Comparison of ENCODE assay signal across 8 mouse cellular contexts in the genomic region with DNA sequence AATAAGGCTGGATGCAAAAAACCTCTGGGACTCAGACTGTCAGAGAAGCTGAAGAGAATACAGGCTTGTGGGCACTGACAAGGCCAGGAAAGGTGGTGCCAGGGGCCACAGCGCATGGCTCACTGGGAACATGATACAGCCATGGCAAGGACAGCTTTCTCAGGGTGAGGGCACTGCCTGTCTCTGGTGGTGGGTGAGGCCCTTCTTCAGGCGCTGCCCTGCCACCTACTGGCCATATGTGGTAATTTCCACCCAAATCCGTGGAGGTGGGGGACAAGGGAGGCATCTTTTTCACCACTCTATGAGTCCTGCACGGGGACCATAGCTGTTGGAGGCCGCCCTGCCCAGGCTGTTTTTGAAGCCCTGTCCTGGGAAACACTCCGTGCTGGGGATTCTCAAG. TPM values are rescaled to one million over a fixed set of nuclear protein-coding genes. Genes with fewer than 3 reads are reported as not detected.
DNase-seq lines count a peak whose midpoint lies in the region; ATAC-seq and TF ChIP-seq lines count a peak whose summit lies in the region.

No protein-coding gene starts in this region.

- no peak for DNase-seq in testis, postnatal 14 days (ENCODE audit: low spot score)
- DNase-seq in cerebellum, postnatal 4 days (ENCODE audit: low spot score in 2 of 2) = peak; percentile 85 to 86
- peak; percentile 82 for DNase-seq in gastrocnemius, adult 8-10 months (ENCODE audit: low spot score in 2 of 2)
- DNase-seq in left cerebral cortex, postnatal 4 days = peak; percentile 86
- DNase-seq in midbrain, embryonic 14.5 days = peak; percentile 89
- DNase-seq in spleen, adult 2 months (ENCODE audit: low read depth in 1 of 2, low spot score in 2 of 2) = peak; percentile 50 to 76

- no peaks in the 10 kb centered on the region for H3K4me1 ChIP-seq in testis, adult 2 months (ENCODE audit: control insufficient read depth, insufficient read depth, low read length)
- peaks cover 7% of the 10 kb centered on the region for H3K4me1 ChIP-seq in intestine, embryonic 16.5 days (ENCODE audit: control insufficient read depth, insufficient read depth, low read length)
- no peaks in the 10 kb centered on the region for H3K4me1 ChIP-seq in midbrain, embryonic 14.5 days (ENCODE audit: control insufficient read depth, insufficient read depth, low read length)
- H3K4me1 ChIP-seq in spleen, adult 2 months (ENCODE audit: control insufficient read depth, insufficient read depth, insufficient read length) = no peaks in the 10 kb centered on the region

- H3K9me3 ChIP-seq in intestine, embryonic 16.5 days (ENCODE audit: control insufficient read depth, low read length) = no peaks in the 10 kb centered on the region
- H3K9me3 ChIP-seq in midbrain, embryonic 14.5 days (ENCODE audit: control insufficient read depth, low read length) = no peaks in the 10 kb centered on the region

- 11% methylated on average over 6 of the region's 6 CpGs for WGBS in intestine, embryonic 16.5 days
- WGBS in midbrain, embryonic 14.5 days = 16% methylated on average over 6 of the region's 6 CpGs
- WGBS in spleen, adult 2 months = 9% methylated on average over 6 of the region's 6 CpGs

- no peak overlapping the region for H3K27ac ChIP-seq in testis, adult 2 months (ENCODE audit: control insufficient read depth, insufficient read depth, low read depth, low read length)
- H3K27ac ChIP-seq in intestine, embryonic 16.5 days (ENCODE audit: low read length) = no peak overlapping the region
- H3K27ac ChIP-seq in midbrain, embryonic 14.5 days (replicated peaks; ENCODE audit: low read depth, low read length) = 0 out of 2 replicates have a peak overlapping the region, but pooled peaks have one; percentile 41
- no peak overlapping the region for H3K27ac ChIP-seq in spleen, adult 2 months (ENCODE audit: insufficient read depth, low read length)

- no peaks in the 10 kb centered on the region for H3K36me3 ChIP-seq in testis, adult 2 months (ENCODE audit: control insufficient read depth, insufficient read depth, low read length)
- peaks cover 5% of the 10 kb centered on the region; the same call in 1 of the 2 replicates for H3K36me3 ChIP-seq in intestine, embryonic 16.5 days (ENCODE audit: control insufficient read depth, insufficient read depth, low read length)
- peaks cover 68% of the 10 kb centered on the region for H3K36me3 ChIP-seq in midbrain, embryonic 14.5 days (ENCODE audit: control insufficient read depth, insufficient read depth, low read length)
- no peaks in the 10 kb centered on the region for H3K36me3 ChIP-seq in spleen, adult 2 months (ENCODE audit: control insufficient read depth, insufficient read depth, low read length)

- peak; percentile 23; the same call in 1 of the 2 replicates for ATAC-seq in intestine, embryonic 16.5 days
- peak; percentile 59; the same call in 1 of the 2 replicates for ATAC-seq in midbrain, embryonic 14.5 days (ENCODE audit: low FRiP score, low TSS enrichment)

- H3K4me3 ChIP-seq in testis, adult 2 months (ENCODE audit: control insufficient read depth, low read depth, low read length) = no peak overlapping the region
- H3K4me3 ChIP-seq in intestine, embryonic 16.5 days (ENCODE audit: low read length) = no peak overlapping the region
- no peak overlapping the region for H3K4me3 ChIP-seq in midbrain, embryonic 14.5 days (replicated peaks; ENCODE audit: low read depth, low read length)
- H3K4me3 ChIP-seq in spleen, adult 2 months (ENCODE audit: extremely low read depth, insufficient read depth, insufficient read length) = no peak overlapping the region

- H3K9ac ChIP-seq in intestine, embryonic 16.5 days (ENCODE audit: low read depth, low read length) = no peak overlapping the region
- H3K9ac ChIP-seq in midbrain, embryonic 14.5 days (replicated peaks; ENCODE audit: low read length) = no peak overlapping the region

- no peak overlapping the region for H3K4me2 ChIP-seq in intestine, embryonic 16.5 days (ENCODE audit: low read depth, low read length)
- no peak overlapping the region for H3K4me2 ChIP-seq in midbrain, embryonic 14.5 days (ENCODE audit: low read length)

- no peaks in the 10 kb centered on the region for H3K27me3 ChIP-seq in testis, adult 2 months (ENCODE audit: control insufficient read depth, insufficient read depth, low read length)
- H3K27me3 ChIP-seq in intestine, embryonic 16.5 days (replicated peaks; ENCODE audit: control insufficient read depth, insufficient read depth, low read length) = no peaks in the 10 kb centered on the region
- H3K27me3 ChIP-seq in midbrain, embryonic 14.5 days (ENCODE audit: control insufficient read depth, insufficient read depth, low read length) = no peaks in the 10 kb centered on the region
- no peaks in the 10 kb centered on the region for H3K27me3 ChIP-seq in spleen, adult 2 months (ENCODE audit: control insufficient read depth, insufficient read depth, low read length)

- intact Hi-C loops in left cerebral cortex, postnatal 4 days (cut with DNase I) = loop anchor here (5.0 kb wide), 1 partner anchor 69 kb away; the partner anchor contains the start of gene Sdhb

- no peak for TF ChIP-seq POLR2A in testis, adult 2 months (IDR thresholded peaks at IDR 0.05; ENCODE audit: control insufficient read depth, low read depth, low read length)
- TF ChIP-seq POLR2A in spleen, adult 2 months (IDR thresholded peaks at IDR 0.05; ENCODE audit: low read depth, low read length) = no peak

- peak; percentile 94 for TF ChIP-seq CTCF in testis, adult 2 months (IDR thresholded peaks at IDR 0.05; ENCODE audit: control insufficient read depth, insufficient read depth, insufficient replicate concordance, low read depth, low read length)
- TF ChIP-seq CTCF in spleen, adult 2 months (IDR thresholded peaks at IDR 0.05; ENCODE audit: extremely low read depth, insufficient read depth, insufficient read length, insufficient replicate concordance) = peak; percentile 95

RNA-seq across cellular contexts. Expression of gene Mfap2, which starts 21.5 kb away (rescaled TPM):
- 2.3 and 4.7 TPM in 2 replicates for polyA plus RNA-seq in testis, adult 2 months (2012; rRNA removed)
- total RNA-seq in gastrocnemius, adult 8-10 months (2022) = 1 to 10 TPM in 2 of 4 experiments, under 1 TPM in 2; 0.48 to 2.2 (median 1.3) TPM
- polyA plus RNA-seq in intestine, embryonic 16.5 days (2015; fragmentation: Nextera tagmentation; extraction: Ambion mirVana) = 312 and 334 TPM in 2 replicates
- total RNA-seq in left cerebral cortex, postnatal 4 days (2021) = 10 to 100 TPM; 37.0 to 39.0 TPM
- polyA plus RNA-seq in midbrain, embryonic 14.5 days (2014; fragmentation: Nextera tagmentation; extraction: Ambion mirVana) = 142 and 169 TPM in 2 replicates
- polyA plus RNA-seq in spleen, adult 2 months (2012; rRNA removed) = 3.1 and 4.6 TPM in 2 replicates

RNA-seq across cellular contexts. Expression of gene Crocc, which starts 28.6 kb away (rescaled TPM):
- 12.5 and 15.8 TPM in 2 replicates for polyA plus RNA-seq in testis, adult 2 months (2012; rRNA removed)
- total RNA-seq in gastrocnemius, adult 8-10 months (2022) = 1 to 10 TPM; 1.2 to 2.2 (median 1.9) TPM
- polyA plus RNA-seq in intestine, embryonic 16.5 days (2015; fragmentation: Nextera tagmentation; extraction: Ambion mirVana) = 2.2 and 3.5 TPM in 2 replicates
- 10 to 100 TPM; 36.7 to 37.2 TPM for total RNA-seq in left cerebral cortex, postnatal 4 days (2021)
- polyA plus RNA-seq in midbrain, embryonic 14.5 days (2014; fragmentation: Nextera tagmentation; extraction: Ambion mirVana) = 7.2 and 7.4 TPM in 2 replicates
- polyA plus RNA-seq in spleen, adult 2 months (2012; rRNA removed) = 9.8 and 11.7 TPM in 2 replicates

RNA-seq across cellular contexts. Expression of gene Atp13a2, which starts 45.1 kb away (rescaled TPM):
- polyA plus RNA-seq in testis, adult 2 months (2012; rRNA removed) = 40.8 and 41.6 TPM in 2 replicates
- total RNA-seq in gastrocnemius, adult 8-10 months (2022) = 10 to 100 TPM; 17.2 to 22.5 (median 18.4) TPM
- 29.3 and 31.5 TPM in 2 replicates for polyA plus RNA-seq in intestine, embryonic 16.5 days (2015; fragmentation: Nextera tagmentation; extraction: Ambion mirVana)
- total RNA-seq in left cerebral cortex, postnatal 4 days (2021) = 100 to 1,000 TPM; 237 to 241 TPM
- polyA plus RNA-seq in midbrain, embryonic 14.5 days (2014; fragmentation: Nextera tagmentation; extraction: Ambion mirVana) = 162 and 173 TPM in 2 replicates
- 275 and 360 TPM in 2 replicates for polyA plus RNA-seq in spleen, adult 2 months (2012; rRNA removed)

RNA-seq across cellular contexts. Expression of gene Necap2, which starts 46.4 kb away (rescaled TPM):
- 27.3 and 30.1 TPM in 2 replicates for polyA plus RNA-seq in testis, adult 2 months (2012; rRNA removed)
- total RNA-seq in gastrocnemius, adult 8-10 months (2022) = 10 to 100 TPM; 12.0 to 19.2 (median 13.8) TPM
- polyA plus RNA-seq in intestine, embryonic 16.5 days (2015; fragmentation: Nextera tagmentation; extraction: Ambion mirVana) = 79.6 and 82.0 TPM in 2 replicates
- total RNA-seq in left cerebral cortex, postnatal 4 days (2021) = 10 to 100 TPM; 36.6 to 41.4 TPM
- 38.4 and 43.3 TPM in 2 replicates for polyA plus RNA-seq in midbrain, embryonic 14.5 days (2014; fragmentation: Nextera tagmentation; extraction: Ambion mirVana)
- 71.3 and 101 TPM in 2 replicates for polyA plus RNA-seq in spleen, adult 2 months (2012; rRNA removed)

RNA-seq across cellular contexts. Expression of gene Spata21, which starts 56.4 kb away (rescaled TPM):
- 518 and 561 TPM in 2 replicates for polyA plus RNA-seq in testis, adult 2 months (2012; rRNA removed)
- total RNA-seq in gastrocnemius, adult 8-10 months (2022) = not detected
- 0.22 TPM in 1 of 2 replicates, not detected in the other for polyA plus RNA-seq in intestine, embryonic 16.5 days (2015; fragmentation: Nextera tagmentation; extraction: Ambion mirVana)
- under 1 TPM in 1 of 2 experiments, not detected in 1; 0.40 TPM for total RNA-seq in left cerebral cortex, postnatal 4 days (2021)
- polyA plus RNA-seq in midbrain, embryonic 14.5 days (2014; fragmentation: Nextera tagmentation; extraction: Ambion mirVana) = 0.24 TPM in 1 of 2 replicates, not detected in the other
- not detected in 2 replicates for polyA plus RNA-seq in spleen, adult 2 months (2012; rRNA removed)

Comparison
In these comparisons a context has a peak if more than half of its experiments do, and no peak if none do; other contexts are left out.
1. RNA of gene Mfap2, which starts 21.5 kb away (polyA plus RNA-seq): 312 to 334 TPM in intestine, embryonic 16.5 days and 142 to 169 TPM in midbrain, embryonic 14.5 days; 3.1 to 4.6 TPM in spleen, adult 2 months and 2.3 to 4.7 TPM in testis, adult 2 months; every median in the first group is over 10 times any median in the second.